Mouse (Mus musculus) hindbrain, embryonic 12.5 days (tissue): ENCODE data around the gene Ifrd2. TPM values are rescaled to one million over a fixed set of nuclear protein-coding genes. Genes with fewer than 3 reads are reported as not detected.
"Not testable (repeated sequence)": the region's sequence is repeated elsewhere in the genome, so short reads cannot be mapped to it uniquely, and the experiment has no call there.

ENCODE experiments used
- ATAC-seq: fragments of 200-750 bp; cut with Nextera tagmentation; 2 replicates; pipeline ENCODE4 v1.8.0; 2017; ENCODE audit warnings: moderate TSS enrichment; ENCODE audit not compliant: low FRiP score
- H3K27ac ChIP-seq: fragments of 300-500 bp; sonication (generic); 2 replicates; pipeline ENCODE4 v1.5.1; 2016; ENCODE audit warnings: mild to moderate bottlenecking
- H3K27me3 ChIP-seq: fragments of 300-500 bp; sonication (generic); 2 replicates; pipeline ENCODE4 v1.6.1; 2016; ENCODE audit warnings: mild to moderate bottlenecking
- H3K36me3 ChIP-seq: fragments of 300-500 bp; sonication (generic); 2 replicates; pipeline ENCODE4 v1.6.1; 2016; ENCODE audit warnings: mild to moderate bottlenecking
- H3K4me1 ChIP-seq: fragments of 300-500 bp; sonication (generic); 2 replicates; pipeline ENCODE4 v1.6.1; 2016
- H3K4me2 ChIP-seq: fragments of 300-500 bp; sonication (generic); replicated peaks from 2 replicates; pipeline ENCODE4 v1.6.1; 2016; ENCODE audit warnings: mild to moderate bottlenecking
- H3K4me3 ChIP-seq: fragments of 300-500 bp; sonication (generic); 2 replicates; pipeline ENCODE4 v1.5.1; 2016; ENCODE audit warnings: mild to moderate bottlenecking
- H3K9ac ChIP-seq: fragments of 300-500 bp; sonication (generic); 2 replicates; pipeline ENCODE4 v1.6.1; 2016; ENCODE audit warnings: mild to moderate bottlenecking, moderate library complexity
- H3K9me3 ChIP-seq: fragments of 300-500 bp; sonication (generic); replicated peaks from 2 replicates; pipeline ENCODE4 v1.6.1; 2016; ENCODE audit warnings: mild to moderate bottlenecking
- WGBS: fragments of 180-500 bp; shearing (Covaris S2); methylation state at CpG from one replicate; pipeline ENCODE4 v1.1.7; 2016; 5-methylcytosine and 5-hydroxymethylcytosine counted together
- polyA plus RNA-seq: library from polyadenylated mRNA; unstranded; fragments of >200 nt; fragmentation: Nextera tagmentation; extraction: Ambion mirVana; gene quantifications from 2 replicates; pipeline ENCODE4 v1.2.1, GENCODE M21; 2016

Ifrd2 gene
- polyA plus RNA-seq, 1 experiment from 2014 or later: 19.5 TPM

GRCm38 (mm10) chr9:107570016-107570415 is 17.4 kb upstream of the Ifrd2 start:
- Histone ChIP-seq H3K27me3 (no peaks in the 10 kb centered on the region), H3K4me2 (peak overlapping the region; percentile 93), H3K4me1 (peaks cover 43% of the 10 kb centered on the region), H3K9ac (peak overlapping the region; percentile 95), H3K27ac (peak overlapping the region; percentile 87), H3K4me3 (peak overlapping the region; percentile 81), H3K36me3 (peaks cover 46% of the 10 kb centered on the region), H3K9me3 (no peaks in the 10 kb centered on the region)
- 54% methylated on average over 13 of the region's 13 CpGs for WGBS
- ATAC-seq: no peak

GRCm38 (mm10) chr9:107570845-107571244 is 16.6 kb upstream of the Ifrd2 start:
- no peaks in the 10 kb centered on the region for H3K9me3 ChIP-seq
- H3K27ac ChIP-seq: no peak overlapping the region
- no peak for ATAC-seq
- H3K27me3 ChIP-seq: no peaks in the 10 kb centered on the region
- peak overlapping the region; percentile 81 for H3K4me3 ChIP-seq
- peak overlapping the region; percentile 95; the same call in 1 of the 2 replicates for H3K9ac ChIP-seq
- peak overlapping the region; percentile 93 for H3K4me2 ChIP-seq
- WGBS: 91% methylated on average over 21 of the region's 21 CpGs
- H3K4me1 ChIP-seq: peaks cover 43% of the 10 kb centered on the region
- peaks cover 42% of the 10 kb centered on the region for H3K36me3 ChIP-seq

GRCm38 (mm10) chr9:107571534-107572326 is 15.7 kb upstream of the Ifrd2 start:
- Histone ChIP-seq H3K27me3 (no peaks in the 10 kb centered on the region), H3K36me3 (peaks cover 42% of the 10 kb centered on the region), H3K4me2 (peak overlapping the region; percentile 93), H3K27ac (no peak overlapping the region), H3K4me1 (peaks cover 47% of the 10 kb centered on the region), H3K9me3 (no peaks in the 10 kb centered on the region), H3K9ac (0 out of 2 replicates have a peak overlapping the region, but pooled peaks have one; percentile 13), H3K4me3 (peak overlapping the region; percentile 81; the same call in 1 of the 2 replicates)
- WGBS: 94% methylated on average over 22 of the region's 22 CpGs
- ATAC-seq: no peak

GRCm38 (mm10) chr9:107572327-107572662 is 15.1 kb upstream of the Ifrd2 start:
- no peaks in the 10 kb centered on the region for H3K27me3 ChIP-seq
- peaks cover 42% of the 10 kb centered on the region for H3K36me3 ChIP-seq
- H3K4me1 ChIP-seq: peaks cover 49% of the 10 kb centered on the region
- no peak overlapping the region for H3K9ac ChIP-seq
- ATAC-seq: no peak
- H3K27ac ChIP-seq: no peak overlapping the region
- no peak overlapping the region for H3K4me2 ChIP-seq
- no peak overlapping the region for H3K4me3 ChIP-seq
- WGBS: 97% methylated on average over 2 of the region's 2 CpGs
- no peaks in the 10 kb centered on the region for H3K9me3 ChIP-seq

GRCm38 (mm10) chr9:107573774-107574173 is 13.7 kb upstream of the Ifrd2 start:
- H3K27ac ChIP-seq, ATAC-seq, H3K9me3 ChIP-seq, H3K27me3 ChIP-seq, H3K9ac ChIP-seq, H3K4me3 ChIP-seq, H3K4me2 ChIP-seq: not testable (repeated sequence)
- Histone ChIP-seq H3K36me3 (peaks cover 42% of the 10 kb centered on the region), H3K4me1 (peaks cover 41% of the 10 kb centered on the region)
- WGBS: 81% methylated on average over 6 of the region's 6 CpGs

- no peaks in the 10 kb centered on the region for H3K9me3 ChIP-seq
- peaks cover 36% of the 10 kb centered on the region for H3K36me3 ChIP-seq
- H3K4me3 ChIP-seq: no peak overlapping the region
- H3K4me1 ChIP-seq: peaks cover 40% of the 10 kb centered on the region
- no peak for ATAC-seq
- 81% methylated on average over 14 of the region's 14 CpGs for WGBS
- H3K9ac ChIP-seq: no peak overlapping the region
- H3K4me2 ChIP-seq: no peak overlapping the region
- peak overlapping the region; percentile 14; the same call in 1 of the 2 replicates for H3K27ac ChIP-seq
- H3K27me3 ChIP-seq: no peaks in the 10 kb centered on the region
Measured at GRCm38 (mm10) chr9:107575579-107576356, 11.7 kb upstream of the Ifrd2 start.

GRCm38 (mm10) chr9:107576357-107577107 is 10.9 kb upstream of the Ifrd2 start, which contains the start of gene Hyal1:
Gene Hyal1 (plus strand): TSS chr9:107576927.
- H3K4me3 ChIP-seq: peak within 1 kb of the TSS; percentile 22
- peak; percentile 50; the same call in 1 of the 2 replicates for ATAC-seq
- H3K27ac ChIP-seq: peak within 1 kb of the TSS; percentile 14; the same call in 1 of the 2 replicates
- peaks cover 28% of the 10 kb centered on the region for H3K36me3 ChIP-seq
- 27% methylated on average over 16 of the region's 16 CpGs for WGBS
- H3K9me3 ChIP-seq: no peaks in the 10 kb centered on the region
- peak within 1 kb of the TSS; percentile 46 for H3K4me2 ChIP-seq
- H3K4me1 ChIP-seq: peaks cover 39% of the 10 kb centered on the region
- H3K9ac ChIP-seq: peak within 1 kb of the TSS; percentile 49
- no peaks in the 10 kb centered on the region for H3K27me3 ChIP-seq

- H3K27ac ChIP-seq: no peak overlapping the region
- peaks cover 35% of the 10 kb centered on the region for H3K4me1 ChIP-seq
- no peak overlapping the region for H3K4me2 ChIP-seq
- no peak overlapping the region for H3K4me3 ChIP-seq
- no peaks in the 10 kb centered on the region for H3K27me3 ChIP-seq
- ATAC-seq: no peak
- no peaks in the 10 kb centered on the region for H3K9me3 ChIP-seq
- H3K36me3 ChIP-seq: peaks cover 15% of the 10 kb centered on the region
- no peak overlapping the region for H3K9ac ChIP-seq
- WGBS: 94% methylated on average over 10 of the region's 10 CpGs
Measured at GRCm38 (mm10) chr9:107577871-107578270, 9.6 kb upstream of the Ifrd2 start.

GRCm38 (mm10) chr9:107578587-107578986 is 8.9 kb upstream of the Ifrd2 start, which contains the start of gene Naa80:
Gene Naa80 (plus strand): TSS chr9:107578887.
- Histone ChIP-seq H3K4me1 (peaks cover 33% of the 10 kb centered on the region), H3K9me3 (no peaks in the 10 kb centered on the region), H3K36me3 (peaks cover 14% of the 10 kb centered on the region), H3K4me2 (0 out of 2 replicates have a peak within 1 kb of the TSS, but pooled peaks have one; percentile 97), H3K27me3 (no peaks in the 10 kb centered on the region), H3K4me3 (no peak within 1 kb of the TSS), H3K27ac (no peak within 1 kb of the TSS), H3K9ac (no peak within 1 kb of the TSS)
- ATAC-seq: no peak
- WGBS: 90% methylated on average over 3 of the region's 3 CpGs

GRCm38 (mm10) chr9:107579023-107579900 is 8.2 kb upstream of the Ifrd2 start:
- Histone ChIP-seq H3K9ac (no peak overlapping the region), H3K4me1 (peaks cover 33% of the 10 kb centered on the region), H3K4me3 (no peak overlapping the region), H3K27me3 (no peaks in the 10 kb centered on the region), H3K36me3 (peaks cover 14% of the 10 kb centered on the region), H3K9me3 (no peaks in the 10 kb centered on the region), H3K27ac (no peak overlapping the region), H3K4me2 (0 out of 2 replicates have a peak overlapping the region, but pooled peaks have one; percentile 97)
- ATAC-seq: no peak
- 94% methylated on average over 14 of the region's 14 CpGs for WGBS
